Mouse (Mus musculus): ENCODE data around the gene Gm37596.
"Not testable (repeated sequence)": the region's sequence is repeated elsewhere in the genome, so short reads cannot be mapped to it uniquely, and the experiment has no call there.

Gm37596 gene

DNA sequence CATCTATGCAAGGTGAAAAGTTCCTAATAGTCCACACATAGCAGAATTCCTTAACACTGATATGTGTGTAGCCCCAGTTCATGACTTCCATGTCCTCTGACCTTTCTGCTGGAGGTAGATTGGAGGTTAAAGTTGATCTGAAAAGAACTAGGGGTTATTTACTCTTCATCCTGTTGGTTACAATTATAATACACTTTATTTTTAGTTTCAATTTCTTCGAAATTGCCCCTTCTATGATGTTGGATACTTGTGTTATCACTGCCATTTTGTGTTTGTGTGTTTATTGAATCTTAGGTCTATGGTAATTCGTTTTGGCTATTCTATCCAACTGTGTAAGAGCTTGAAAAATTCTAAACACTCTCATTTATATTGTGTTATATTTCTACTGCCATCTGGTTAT, at the start of gene Gm37596:
Gm37596 (minus strand) TSS at position 101 of the 400 bp plus-strand sequence.
- not testable (repeated sequence) for DNase-seq (ENCODE audit: low read depth, low spot score)

DNA sequence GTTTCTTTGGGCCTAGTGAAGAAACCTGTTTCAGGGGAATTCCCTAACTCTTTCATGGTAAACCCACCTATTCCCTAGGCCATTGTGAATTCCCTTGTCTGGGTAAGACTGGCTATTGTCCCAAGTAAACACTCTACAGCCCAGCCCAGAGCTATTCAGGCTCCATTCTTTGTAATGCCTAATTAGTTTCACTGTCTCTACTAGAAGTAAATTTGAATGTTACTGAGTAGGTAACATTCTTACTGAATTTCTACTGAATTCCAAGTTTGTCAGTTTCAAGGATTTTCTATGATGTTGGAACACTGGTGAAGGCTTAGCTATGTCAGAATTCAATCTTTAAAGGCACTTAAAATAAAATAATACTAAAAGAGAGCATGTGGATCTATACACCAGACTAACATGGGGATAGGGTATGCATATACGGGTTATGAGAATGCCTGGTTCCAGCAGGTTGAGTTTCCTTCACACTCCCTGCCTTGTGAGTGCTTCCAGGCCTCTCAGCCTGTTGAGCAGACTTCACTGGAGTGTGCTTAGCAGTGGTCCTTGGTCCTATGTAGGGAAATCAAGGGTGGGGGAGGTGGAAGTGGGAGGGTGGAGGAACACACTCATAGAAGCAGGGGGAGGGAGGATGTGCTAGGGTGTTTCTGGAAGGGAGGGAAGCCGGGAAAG, 16.2 kb upstream of the Gm37596 start:
- not testable (repeated sequence) for DNase-seq (ENCODE audit: low read depth, low spot score)

DNA sequence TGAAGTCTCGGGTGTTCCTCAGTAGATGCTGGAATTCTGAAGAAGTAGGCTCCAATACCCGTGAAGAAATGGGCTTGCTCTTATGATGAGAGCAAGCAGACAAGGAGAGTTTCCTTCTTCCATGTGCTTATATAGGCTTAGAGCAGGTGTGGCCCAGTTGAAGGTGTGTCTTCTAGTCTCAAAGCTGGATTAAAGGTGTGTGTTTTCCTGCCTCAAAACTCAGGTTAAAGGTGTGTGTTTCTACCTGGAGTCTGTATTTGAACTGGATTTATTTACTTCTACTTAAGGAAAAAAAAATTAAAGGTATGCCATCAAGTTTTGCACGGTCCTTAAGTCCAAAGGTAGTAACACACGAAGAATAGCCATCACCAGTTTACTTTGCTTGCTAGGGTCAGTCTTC, 16.7 kb downstream of the Gm37596 start, which contains the start of gene Tdpoz1:
Tdpoz1 (minus strand) TSS at position 101 of the 400 bp plus-strand sequence.
- DNase-seq (ENCODE audit: low read depth, low spot score), result not testable (repeated sequence)

DNA sequence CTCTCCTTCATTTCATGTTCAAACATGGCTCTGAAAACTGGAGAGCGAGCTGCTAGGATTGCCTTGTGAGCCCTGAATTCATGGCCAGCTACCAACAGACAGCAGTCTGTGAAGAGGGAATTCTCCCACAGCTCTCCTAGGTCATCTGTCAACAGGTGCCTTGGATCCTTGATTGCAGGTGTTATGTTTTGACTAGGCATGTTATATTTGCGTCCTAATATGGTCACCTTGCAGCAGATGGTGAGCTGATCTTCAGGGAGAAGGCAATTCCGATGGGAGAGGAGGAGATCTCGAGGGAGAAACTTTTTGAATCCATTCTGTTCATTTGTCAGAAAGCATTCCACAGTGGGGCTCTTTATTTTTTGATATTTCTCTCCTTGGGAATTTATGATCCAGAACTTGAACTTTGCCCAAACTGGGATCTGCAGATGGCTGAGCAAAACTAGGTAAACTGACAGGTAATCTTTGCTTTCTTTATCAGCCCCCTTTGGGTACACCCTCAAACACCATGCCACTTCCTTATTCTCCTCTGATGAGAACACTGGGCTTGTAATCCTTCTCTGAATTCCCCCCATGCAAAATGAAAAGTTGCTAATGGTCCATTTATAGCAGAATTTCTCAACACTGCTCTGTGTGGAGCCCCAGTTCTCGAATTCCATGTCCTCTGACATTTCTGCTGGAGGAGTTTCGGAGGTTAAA, 21.9 kb downstream of the Gm37596 start:
- not testable (repeated sequence) for DNase-seq (ENCODE audit: low read depth, low spot score)

DNA sequence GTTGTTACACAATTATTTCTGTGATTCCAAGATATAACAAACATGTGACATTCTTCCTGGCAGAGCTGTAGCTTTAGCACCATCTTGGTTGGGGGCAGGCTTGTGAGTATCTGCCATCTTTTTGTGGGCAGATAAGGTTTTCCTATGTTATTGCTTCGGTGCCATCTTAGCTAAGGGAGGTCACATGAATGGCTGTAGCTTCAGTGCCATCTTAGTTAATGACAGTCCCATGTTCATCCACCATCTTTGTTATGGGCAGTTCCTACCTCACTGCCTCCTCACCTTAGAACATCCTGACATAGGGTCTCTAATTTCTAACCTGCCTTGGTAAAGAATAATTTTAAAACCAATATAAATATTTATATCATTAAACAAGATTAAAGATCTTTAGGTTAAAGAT, 38.6 kb downstream of the Gm37596 start:
- DNase-seq (ENCODE audit: low read depth, low spot score), result no peak

DNA sequence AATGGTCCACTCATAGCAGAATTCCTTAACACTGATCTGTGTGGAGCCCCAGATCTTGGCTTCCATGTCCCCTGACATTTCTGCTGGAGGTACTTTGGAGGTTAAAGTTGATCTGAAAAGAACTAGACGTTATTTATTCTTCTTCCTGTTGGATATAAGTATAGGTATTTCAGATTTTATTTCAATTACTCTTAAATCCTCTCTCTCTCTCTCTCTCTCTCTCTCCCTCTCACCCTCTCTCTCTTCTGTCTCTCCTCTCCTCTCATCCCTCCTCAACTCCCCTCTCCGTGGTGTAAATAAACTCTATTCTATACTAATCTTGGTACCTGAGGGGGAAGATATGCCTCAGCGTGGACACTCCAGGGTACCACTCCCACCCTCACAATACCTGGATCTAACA, 40.3 kb downstream of the Gm37596 start, which contains the start of gene Tdpoz2:
Tdpoz2 (minus strand) TSS at position 101 of the 400 bp plus-strand sequence.
- no peak for DNase-seq (ENCODE audit: low read depth, low spot score)

Data from CD4-positive helper T cell, adult 2 months (primary cell).